Mouse (Mus musculus) CH12F3 (cell line): ENCODE results near the gene Hikeshi.

Experiments
- in situ Hi-C: fragments of 300-500 bp; cut with MboI; formaldehyde crosslinking; loops from 2 replicates; pipeline ENCODE4 v1.14.3; 2020; ENCODE audit warnings: low sequenced_read_pairs

Gene Hikeshi

DNA sequence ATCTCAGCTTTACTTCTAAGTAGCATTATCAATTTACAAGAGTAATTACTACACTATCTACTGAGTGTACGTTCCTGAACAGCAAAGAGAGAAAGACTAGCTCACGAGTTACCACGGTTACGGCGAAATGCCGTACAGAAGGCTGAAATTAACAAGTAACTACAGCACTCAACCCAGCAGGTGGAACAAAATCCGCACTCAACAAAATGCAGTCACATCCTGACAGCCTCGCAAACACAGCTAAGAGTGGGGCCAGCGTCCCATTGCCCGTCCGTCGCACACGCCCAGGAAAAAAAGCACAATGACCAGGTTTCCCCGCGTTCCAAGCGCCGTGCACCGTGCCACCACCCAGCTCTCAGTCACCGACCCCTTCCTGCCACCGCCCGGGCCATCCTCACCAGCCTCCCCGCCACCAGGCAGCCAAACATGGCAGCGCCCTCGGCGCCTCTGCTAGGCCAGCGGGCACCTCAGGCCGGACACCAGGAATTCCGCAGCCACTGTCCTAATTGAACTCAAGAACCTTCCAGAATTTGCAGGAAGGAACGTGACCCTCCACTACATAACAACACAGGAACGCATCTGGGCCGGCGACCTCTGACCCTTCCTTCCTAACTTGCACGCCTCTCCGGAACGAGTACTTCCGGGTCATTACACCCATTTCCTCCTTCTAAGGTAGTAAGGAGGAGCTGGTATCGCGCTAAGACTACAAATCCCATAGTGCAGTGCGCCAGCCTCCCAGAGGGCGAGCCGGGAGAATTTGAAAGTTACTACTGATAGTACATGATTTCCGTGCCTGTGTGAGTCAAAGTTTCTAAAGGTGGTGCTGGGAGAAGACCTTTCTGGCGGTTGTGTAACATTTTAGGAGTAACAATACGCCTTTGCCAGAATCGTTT lies at the start of gene Hikeshi:
Hikeshi (minus strand) TSS at position 634 of the 893 bp plus-strand sequence.
- in situ Hi-C loops, result no loop called here

DNA sequence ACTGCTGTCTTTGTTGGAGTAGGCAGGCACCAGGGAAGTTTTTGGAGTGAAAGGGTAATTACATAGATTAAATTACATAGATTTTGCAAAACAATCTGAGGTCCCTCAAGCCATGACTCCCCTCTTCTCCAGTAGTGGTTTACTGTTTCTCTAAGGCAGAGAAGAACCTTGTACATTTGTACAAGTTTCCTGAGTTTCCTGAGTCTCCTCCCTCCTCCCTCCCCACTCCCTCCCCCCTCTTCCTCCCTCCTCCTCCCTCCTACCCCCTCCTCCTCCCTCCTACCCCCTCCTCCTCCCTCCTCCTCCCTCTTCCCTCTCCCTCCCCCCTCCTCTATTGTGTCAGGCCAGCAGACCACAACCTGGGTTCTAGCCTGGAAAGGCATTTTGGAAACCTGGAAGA lies 43.4 kb upstream of the Hikeshi start:
- in situ Hi-C loops, result loop anchor here (25.0 kb wide), 1 partner anchor 478 kb away; the partner anchor contains the start of gene Tmem126a

DNA sequence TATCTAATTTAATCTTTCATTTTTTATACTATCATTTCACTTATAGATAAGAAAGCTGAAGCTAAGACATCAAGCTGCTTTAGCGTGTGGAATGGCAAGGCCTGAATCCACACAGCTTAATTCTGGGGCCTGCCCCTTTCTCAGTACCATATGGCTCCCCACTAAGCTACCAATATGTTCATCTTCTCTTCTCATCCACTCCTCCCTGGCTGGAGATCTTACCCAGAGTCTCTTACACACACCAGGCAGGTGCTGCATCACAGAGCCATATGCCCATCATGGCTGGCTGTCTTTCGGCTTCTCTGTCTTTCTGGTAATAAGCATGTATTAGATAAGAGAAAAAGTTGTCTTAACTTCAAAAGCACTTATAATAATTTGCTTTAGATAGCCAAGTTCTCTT lies 42.4 kb upstream of the Hikeshi start:
- in situ Hi-C loops, result loop anchor here (25.0 kb wide), 1 partner anchor 479 kb away; the partner anchor contains the start of gene Tmem126a

DNA sequence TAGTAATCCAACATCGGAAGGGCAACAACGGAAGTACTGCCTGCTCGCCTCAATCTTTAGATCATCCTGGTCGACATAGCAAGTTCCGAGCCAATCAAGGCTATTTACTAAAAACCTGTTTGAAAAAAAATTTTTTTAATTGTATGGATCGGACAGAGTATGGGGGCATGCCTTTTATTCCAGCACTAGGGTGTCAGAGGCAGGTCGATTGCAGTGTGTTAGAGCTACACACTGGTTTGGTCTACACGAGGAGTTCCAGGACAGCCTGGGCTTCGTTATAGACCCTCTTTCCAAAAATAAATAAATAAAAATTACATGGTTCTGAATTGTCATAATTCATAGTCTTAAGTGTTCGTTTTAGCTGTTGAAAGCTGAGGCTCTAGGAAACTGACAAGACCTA lies 40.6 kb upstream of the Hikeshi start:
- in situ Hi-C loops, result loop anchor here (25.0 kb wide), 1 partner anchor 481 kb away; the partner anchor contains the start of gene Tmem126a

DNA sequence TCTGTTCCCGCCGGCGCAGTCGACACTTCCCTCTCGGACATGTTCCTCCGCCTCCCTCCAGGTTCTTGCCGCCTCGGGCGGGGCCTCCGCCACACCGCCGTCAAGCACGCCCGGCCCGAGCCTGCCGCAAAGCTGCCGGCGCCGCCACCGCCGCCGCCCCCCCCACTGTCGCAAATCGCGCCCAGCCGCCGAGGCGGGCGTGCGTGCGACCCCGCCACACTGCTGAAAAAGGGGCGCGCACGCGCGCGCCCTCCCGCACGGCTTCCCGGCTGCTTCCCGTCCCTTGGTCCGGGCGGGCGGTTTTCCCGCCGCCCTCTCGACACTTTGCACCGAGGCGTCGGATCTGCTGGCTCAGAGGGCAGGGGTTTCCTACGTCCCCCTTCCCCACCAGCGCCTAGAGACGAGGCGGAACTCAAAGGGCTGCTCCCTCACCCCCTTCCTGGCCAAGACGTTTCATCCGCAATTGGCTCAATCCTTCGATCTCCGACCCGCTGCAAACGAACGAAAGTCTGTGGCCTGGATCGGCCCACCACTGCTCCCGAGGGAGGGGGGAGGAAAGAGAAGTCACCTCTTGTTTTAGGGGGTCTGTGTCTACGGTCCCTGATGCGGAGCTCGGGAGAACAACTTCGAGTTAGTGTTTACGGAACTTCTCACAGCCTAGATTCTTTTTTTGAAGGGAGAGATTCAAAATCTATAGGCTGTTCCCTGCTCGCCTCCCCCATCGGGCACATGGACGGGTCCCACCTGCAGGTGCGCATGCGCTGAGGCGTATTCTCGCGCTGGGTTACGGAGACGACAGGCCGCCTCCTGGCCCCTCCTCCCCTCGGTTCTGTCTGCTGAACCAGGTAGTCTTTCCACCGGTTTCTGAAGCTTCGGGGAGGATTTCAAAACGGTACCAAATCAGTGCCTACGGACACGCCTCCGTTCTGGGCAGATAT lies 39.8 kb upstream of the Hikeshi start, which contains the start of gene Eed:
Eed (minus strand) TSS at position 499 of the 938 bp plus-strand sequence.
- in situ Hi-C loops, result loop anchor here (25.0 kb wide), 1 partner anchor 482 kb away; the partner anchor contains the start of gene Tmem126a

DNA sequence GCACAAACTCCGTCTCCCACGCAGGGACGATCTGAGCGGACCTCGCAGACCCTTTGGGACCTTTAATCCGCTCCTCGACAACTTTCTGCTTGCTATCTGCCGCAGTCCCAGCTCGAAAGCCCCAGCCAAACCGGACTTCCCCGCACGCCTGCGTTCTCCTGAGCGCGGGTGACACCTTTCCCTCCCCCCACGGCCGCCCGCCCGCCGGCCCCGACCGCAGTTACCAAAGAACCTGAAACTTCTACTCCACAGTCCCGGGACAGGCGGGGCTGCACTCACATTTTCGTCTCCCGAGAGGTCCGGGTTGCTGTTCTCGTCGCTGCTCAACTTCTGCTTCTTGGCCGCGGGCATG lies 39.1 kb upstream of the Hikeshi start:
- in situ Hi-C loops, result loop anchor here (25.0 kb wide), 1 partner anchor 482 kb away; the partner anchor contains the start of gene Tmem126a

DNA sequence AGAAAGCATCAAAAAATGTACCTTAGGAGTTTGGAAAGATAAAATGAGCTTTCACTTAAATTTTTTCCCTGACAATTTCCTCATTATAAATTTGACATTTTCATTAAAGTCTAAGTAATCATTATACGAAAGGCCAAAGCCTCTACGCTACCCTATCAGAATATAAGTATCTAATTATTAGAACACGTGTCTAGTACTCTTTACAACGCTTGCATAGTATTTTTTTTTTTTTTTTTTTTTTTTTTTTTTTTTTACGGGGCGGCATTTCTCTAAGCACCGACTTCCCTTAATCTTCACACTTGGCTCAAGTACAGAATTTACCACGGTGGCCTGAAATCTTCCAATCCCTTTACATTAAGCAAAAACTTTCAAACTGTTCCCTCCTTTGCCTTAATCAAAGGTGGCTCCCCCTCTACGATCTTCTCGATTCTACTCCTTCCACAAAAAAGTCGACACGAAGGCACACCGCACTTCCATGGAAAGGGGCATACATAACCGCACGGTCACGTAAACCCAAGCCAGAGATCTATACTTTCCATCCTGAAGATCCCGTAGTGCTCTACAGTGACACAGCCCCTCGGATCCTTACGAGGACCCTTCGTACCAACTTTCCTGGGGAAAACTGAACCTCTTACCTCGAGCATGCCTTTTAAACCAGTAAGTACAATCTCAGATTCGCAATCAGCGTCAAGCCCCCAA lies 38.6 kb upstream of the Hikeshi start:
- in situ Hi-C loops, result loop anchor here (25.0 kb wide), 1 partner anchor 483 kb away; the partner anchor contains the start of gene Tmem126a

DNA sequence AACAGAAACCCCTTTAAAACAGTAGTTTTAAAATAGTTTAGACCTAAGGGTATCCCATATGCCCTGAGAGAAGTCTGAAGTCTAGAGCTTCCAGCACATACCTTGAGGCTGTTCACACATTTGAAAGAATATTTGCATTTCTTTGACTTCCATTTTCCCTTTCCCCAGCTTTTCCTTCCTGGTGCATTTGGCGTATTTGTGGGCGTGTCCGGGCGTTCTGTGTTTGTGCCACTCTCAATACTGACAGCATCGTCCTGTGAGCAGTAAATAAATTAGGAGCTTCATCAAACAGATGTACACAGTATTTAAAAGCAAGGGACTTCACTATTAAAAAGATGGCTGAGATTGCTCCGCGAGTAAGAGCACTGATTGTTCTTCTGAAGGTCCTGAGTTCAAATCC lies 35.8 kb upstream of the Hikeshi start:
- in situ Hi-C loops, result loop anchor here (25.0 kb wide), 1 partner anchor 486 kb away; the partner anchor contains the start of gene Tmem126a

DNA sequence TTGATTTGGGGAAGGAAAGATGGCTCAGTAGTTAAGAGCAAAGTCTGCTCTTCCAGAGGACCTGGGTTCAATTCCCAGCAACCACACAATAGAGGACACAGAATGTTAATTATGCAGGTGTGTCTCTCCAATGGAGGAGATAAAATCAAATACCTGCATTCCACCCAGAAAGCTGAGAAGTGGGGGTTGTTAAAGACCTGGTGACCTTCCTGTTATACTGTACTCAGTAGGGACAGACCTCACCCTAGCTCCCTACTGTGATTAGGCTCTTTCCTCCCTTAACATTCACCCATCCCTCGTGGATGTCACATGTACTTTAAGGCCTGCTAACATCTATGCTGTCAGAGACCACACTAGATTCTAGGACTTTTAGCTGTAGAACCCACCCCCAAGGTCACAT lies 34.6 kb upstream of the Hikeshi start:
- in situ Hi-C loops, result loop anchor here (25.0 kb wide), 1 partner anchor 487 kb away; the partner anchor contains the start of gene Tmem126a

DNA sequence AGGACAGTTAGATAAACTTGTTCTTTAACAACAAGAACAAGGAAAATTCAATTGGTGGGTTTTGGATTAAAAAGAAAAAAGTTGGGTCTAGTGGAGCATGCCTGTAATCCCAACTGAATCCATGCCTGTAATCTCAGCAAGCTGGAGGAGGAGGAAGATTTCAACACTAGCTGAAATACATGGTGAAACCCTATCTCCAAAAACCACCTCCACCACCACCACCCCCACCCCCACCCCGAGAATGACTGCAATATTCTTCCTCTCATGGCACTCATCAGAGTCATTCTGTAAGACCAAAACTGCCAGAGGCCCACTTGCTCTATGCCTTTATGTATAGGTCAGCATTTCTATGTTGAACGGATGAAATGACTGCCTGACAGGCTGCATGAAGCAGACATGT lies 26.2 kb upstream of the Hikeshi start:
- in situ Hi-C loops, result no loop called here

DNA sequence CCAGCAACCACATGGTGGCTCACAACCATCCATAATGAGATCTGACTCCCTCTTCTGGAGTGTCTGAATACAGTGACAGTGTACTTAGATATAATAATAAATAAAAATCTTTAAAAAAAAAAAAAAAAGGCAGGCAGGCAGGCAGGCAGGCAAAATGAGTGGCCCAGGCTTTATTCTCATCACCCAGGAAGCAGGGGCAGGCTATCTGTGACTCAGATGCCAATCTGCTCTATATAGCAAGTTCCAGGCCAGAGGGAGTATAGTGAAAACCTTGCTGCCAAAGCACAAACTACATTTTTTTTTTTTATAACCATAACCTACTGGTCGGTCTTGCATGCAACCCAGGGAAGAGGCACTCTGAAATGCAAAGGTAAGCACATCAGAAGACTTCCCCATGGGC lies 25.8 kb upstream of the Hikeshi start:
- in situ Hi-C loops, result no loop called here

DNA sequence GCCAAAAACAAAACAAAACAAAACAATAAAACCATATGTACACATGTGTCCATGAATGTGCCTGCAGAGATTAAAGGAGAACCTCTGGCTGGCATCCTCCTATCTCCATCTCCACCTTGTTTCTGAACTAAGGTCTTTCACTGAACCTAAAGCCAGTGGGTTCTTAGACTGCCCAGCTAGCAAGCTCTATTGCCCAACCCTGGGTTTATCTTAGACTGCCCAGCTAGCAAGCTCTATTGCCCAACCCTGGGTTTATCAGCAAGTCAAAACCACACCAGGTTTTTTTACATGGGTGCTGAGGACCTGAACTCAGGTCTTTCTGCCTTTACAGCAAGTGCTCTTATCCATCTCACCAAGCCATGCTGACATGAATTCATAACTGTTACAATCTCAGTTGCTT lies 22.1 kb upstream of the Hikeshi start:
- in situ Hi-C loops, result no loop called here

DNA sequence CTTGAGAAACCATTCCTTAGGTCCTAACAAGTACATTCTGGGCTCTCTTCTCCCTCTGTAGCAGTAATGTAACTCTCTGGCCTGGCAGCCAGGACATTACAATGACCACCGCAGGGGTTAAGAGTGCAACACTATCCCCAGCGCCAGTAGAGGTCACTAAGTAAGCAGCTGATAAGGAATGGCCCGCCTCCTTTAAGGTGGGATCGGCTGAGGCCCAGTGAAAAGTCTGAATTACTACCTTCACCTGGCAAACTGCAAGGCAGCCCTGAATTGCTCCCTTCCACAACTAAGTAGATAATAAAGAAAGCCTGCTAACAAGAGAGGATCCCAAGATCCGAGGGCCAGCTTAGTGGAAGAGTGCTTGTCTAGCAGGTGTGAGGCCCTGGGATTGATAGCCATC lies 16.3 kb upstream of the Hikeshi start:
- in situ Hi-C loops, result no loop called here

DNA sequence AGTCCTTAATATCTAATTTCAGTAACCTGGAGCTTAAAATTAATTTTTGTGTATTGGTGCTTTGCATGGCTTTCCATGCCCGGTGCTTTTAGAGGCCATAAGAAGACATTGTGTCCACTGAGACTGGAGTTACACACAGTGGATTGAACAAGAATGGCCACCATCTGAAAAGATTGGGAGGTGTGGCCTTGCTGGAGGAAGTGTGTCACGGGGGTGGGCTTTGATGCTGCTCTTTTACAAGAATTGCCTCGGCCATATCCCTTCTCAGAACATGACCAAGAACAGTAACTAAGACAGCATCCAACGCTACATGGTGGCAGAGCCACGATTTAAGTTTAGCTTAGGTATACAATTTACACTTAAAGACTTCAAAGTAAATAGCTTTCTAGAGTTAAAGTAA lies 13.3 kb upstream of the Hikeshi start:
- in situ Hi-C loops, result no loop called here

DNA sequence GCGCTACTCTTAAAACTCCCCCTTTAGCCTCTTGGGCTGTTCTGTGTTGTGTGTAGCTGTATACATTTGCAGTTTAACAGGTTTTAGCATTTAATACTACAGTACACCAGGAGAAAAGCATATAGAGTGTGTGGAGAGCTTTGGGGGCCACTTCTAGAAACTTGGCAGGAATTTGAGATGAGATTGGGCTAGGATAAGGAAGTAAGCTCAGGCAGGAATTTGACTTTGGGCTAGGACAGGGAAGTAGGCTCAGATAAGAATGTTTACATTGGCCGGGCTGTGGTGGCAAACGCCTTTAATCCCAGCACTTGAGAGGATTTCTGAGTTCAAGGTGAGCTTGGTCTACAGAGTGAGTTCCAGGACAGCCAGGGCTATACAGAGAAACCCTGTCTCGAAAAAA lies 8.4 kb upstream of the Hikeshi start:
- in situ Hi-C loops, result no loop called here

DNA sequence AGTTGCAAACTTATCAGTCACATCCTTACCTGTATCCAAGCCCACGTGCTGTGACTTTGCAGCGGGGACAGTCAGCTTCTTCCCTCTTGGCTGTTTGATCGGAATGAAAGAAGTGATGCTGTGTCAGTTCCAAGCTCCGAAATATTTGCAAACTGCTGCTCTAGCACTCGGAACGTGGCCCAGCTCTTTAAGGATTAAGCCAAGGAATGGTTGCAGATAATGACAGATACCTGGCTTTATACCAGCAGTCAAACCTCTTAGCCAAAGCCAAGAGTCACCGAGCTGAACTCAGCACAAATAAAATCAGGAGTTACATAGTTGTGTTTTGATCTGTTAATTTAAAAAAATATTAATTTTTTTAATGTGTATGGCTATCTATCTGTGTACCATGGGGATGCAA lies 7.0 kb upstream of the Hikeshi start:
- in situ Hi-C loops, result no loop called here

DNA sequence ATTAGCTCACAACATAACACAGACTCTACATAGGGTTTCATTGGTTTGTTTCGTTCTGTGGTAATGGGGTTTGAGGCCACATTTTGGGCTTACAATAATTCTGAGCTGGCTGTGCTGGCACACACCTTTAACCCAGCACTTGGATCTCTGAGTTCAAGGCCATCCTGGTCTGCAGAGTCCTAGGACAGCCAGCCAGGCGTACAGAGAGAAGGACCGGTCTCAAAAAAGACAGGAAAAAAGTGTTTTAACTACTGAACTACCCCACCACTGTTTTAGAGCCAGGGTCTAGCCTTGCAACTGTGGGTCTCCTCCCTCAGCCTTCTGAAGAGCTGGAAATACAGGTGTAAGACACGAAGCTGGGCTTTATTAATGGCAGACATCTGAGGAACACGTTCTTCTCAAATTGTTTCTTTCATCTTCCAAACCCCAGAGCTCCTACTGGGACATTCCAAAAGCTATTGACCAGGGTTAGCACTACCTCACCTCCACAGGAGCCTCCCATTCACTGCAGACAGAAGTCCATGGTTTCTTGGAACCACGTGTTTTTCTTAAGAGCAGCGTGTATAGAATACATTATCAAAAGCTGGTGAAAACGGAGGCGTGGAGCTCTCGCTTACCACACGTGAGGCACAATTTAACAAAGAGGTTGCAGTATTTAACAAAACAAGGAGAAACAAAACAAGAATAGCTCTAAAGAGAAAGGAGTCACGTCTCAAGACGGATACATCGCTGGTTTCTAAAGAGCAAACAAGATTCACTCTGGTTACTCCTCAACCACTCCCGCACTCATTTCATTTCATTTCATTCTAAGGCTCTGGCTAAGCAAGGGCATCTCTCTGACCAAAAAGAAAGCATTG lies 1.3 kb downstream of the Hikeshi start:
- in situ Hi-C loops, result no loop called here

DNA sequence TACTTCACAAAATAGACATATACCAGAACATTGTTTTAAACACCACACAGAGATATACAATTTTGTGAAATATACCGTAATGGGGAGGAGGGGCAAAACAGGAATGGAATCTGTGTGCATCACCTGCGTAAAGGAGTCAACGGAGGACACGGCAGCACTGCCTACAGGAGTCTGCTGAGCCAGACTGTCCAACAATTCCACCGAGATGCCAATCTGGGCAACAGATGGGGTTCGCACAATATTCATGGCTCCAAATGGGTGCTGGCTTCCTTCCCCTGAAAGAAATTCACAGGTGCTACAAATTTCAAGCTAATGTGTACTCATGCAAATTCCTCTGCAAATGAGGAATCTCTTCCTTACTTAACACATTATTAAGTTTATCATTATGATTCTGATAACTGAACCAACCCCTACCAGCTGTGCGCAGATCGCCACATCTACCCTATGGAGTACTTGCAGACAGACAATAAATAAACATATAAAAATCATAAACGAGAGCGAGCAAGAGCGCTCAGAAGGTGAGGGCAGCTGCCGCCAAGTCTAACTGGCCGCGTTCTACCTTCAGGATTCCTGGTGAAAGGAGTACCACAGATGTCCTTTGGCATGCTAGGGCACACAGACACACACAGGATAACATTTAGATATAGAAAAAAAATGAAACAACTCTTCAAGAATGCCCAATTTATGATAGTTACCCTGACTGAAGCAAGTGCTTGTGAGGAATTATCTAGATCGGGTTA lies 17.4 kb downstream of the Hikeshi start:
- in situ Hi-C loops, result no loop called here

DNA sequence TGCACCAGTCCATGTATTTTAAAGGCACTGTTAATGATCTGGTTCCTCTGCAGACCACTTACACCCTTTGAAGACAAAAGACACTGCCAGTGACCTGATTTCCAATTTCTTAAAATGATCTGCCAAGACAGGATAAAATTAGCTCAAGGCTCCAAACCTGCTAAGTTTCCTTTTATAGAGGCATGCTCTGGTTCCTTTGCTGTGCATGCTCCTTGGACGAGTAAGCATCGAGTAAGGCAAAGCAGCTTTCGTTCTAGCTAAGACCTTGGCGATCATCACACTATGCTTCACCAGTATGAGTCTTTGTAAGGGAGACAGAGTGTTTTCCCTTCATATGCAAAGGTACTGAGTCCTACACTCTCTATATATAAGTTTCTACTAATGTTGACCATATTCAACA lies 23.2 kb downstream of the Hikeshi start:
- in situ Hi-C loops, result no loop called here
